Mouse (Mus musculus): Measurements from ENCODE around the gene Gm21972.

GRCm38 (mm10) chr1:86182004-86182709 lies 48.7 kb downstream of the Gm21972 start:
- TF ChIP-seq CTCF (IDR thresholded peaks at IDR 0.05; ENCODE audit: extremely low read depth, insufficient read length, insufficient replicate concordance, low read depth, low read length) (no peak), POLR2A (IDR thresholded peaks at IDR 0.05; ENCODE audit: low read depth, low read length) (no peak)
